Mouse (Mus musculus) retina, postnatal 7 days (tissue): ENCODE data around the gene Ripor2.

Experiments
- DNase-seq: peaks from one replicate; pipeline ENCODE4 v3.0.0-alpha.2; 2012; ENCODE audit warnings: low read depth, low spot score

Ripor2 gene

DNA sequence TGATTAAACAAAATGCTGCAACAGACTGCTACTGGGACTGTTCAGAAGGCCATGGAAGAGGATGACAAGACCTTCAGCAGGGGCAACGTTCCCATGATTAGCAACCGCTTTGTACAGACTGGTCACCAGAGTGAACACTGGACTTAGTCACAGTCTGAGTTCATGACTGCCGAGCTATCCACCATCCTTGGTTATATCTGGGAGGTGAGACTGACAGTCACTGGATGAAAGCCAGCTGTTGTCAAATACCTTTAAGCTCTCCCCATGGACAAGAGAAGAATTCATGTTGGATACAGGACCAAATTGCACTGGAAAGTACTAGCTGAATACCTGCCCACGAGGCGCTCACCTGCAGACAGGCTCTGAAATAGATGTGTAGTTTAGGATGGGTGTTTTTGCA is 2.4 kb downstream of the Ripor2 start:
- DNase-seq = no peak

DNA sequence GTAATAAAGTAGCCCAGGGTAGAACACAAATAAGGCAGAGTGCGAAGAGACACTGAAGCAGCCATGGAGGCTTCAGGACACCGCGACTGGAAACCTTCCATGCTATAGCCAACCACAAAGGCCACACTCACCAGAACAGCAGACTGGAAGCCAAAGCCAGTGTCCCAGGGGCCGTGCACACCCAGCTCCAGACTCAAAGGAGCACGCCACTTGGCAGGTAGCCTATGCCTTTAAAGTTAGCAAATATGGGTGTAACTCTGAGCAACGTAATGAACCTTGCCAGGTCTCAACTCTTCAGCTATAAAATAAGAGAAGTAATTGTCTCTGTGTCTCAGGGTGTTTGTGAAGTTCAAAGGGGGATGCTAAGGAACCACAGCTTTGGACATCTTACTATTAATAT is 2.9 kb downstream of the Ripor2 start:
- DNase-seq = no peak

DNA sequence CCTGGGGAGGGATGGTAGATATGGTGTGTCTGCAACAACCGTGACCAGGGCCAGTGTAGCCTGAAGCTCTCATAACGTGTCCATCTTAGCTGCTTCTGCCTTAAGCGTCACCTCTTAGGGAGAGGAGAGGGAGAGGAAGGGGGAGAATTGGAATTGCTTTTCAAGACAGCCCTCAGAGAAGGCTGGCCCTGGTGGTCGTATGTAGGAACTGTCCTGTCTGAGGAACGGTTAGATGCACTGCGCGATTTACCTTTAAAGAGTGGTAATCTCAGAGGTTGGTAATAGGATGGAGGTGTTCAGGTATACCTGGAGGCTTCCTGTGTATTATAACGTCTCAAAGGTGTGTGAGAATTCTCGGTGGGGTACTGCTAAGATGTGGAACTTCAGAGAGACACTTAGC is 3.4 kb downstream of the Ripor2 start:
- no peak for DNase-seq

DNA sequence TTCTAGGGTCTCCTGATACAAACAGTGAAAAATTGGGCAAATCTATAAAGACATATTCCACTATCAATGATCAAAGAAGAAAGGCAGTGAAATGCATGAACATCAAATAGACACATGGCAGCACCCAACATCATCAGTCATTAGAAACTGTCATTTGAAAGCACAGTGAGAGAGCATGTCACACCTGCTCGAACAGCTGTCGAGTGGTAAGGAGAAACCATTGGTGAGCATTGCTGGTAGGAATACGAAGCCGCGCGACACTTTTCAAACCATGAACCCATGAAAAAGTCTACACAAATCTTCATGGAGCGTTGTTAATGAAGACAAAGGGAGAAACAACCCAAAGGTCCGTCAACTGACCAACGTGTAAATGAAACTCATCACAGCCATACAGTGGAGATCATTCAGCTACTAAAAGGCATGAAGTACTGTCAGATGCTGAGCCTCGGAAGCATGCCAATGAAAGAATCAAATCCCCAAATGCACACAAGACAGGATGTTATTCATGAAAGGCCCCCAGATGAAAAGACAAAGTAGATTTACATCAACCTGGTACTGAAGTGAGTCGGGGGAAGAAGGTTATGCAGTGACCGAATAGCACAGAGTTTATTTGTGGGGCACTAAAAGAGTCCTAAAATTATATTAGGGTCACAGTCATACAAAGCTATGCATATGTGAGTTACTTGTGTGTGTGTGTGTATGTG is 5.4 kb downstream of the Ripor2 start:
- DNase-seq = no peak

DNA sequence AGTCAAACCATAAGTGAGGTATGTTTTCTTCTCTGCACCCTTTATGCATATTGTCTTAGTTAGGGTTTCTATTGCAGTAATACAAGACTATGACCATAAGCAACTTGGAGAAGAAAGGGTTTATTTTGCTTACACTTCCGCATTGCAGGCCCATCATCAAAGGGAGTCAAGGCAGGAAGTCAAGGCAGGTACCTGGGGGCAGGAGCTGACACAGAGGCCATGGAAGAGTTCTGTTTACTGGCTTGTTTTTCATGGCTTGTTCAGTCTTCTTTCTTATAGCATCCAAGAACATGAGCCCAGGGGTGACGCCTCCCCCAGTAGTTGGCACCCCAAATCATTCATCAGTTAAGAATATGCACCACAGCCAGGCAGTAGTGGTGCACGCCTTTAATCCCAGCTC is 6.6 kb downstream of the Ripor2 start:
- no peak for DNase-seq

DNA sequence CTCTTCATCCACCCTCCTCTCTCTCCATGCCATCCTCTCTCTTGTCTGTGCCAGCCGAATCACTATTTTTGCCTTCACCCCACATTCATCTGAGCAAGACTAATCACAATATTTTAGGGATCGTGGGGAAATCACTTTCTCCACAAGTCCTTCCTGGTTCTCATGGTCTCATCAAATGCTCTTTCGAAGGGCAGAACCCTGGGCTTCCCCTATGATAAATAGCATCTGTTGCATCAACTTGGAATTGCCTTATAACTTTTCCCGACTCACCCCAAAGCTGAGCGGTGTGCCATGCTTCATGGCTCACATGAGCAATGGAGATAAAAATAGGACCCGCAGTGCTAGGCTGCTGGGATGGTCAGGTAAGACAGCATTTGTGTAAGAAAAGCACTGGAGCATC is 9.7 kb downstream of the Ripor2 start:
- no peak for DNase-seq

DNA sequence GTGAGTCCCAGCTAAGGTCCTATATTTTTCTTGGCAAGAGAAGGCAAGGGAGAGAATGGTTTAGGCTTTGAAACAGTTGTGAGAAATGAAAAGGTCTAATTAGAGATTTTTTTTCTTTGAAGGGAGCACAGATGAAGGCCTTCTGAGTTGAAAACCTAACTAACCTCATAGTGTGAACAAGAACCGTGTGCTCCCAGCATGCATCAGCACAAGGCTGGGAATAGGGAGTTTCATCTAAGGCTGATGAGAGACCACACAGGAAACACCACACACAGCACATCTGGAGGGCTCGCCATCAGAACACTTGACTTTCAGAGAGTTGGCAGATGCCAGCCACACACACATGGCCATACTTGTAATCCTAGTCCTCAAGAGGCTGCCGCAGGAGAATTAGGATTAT is 12.3 kb downstream of the Ripor2 start:
- DNase-seq = no peak

DNA sequence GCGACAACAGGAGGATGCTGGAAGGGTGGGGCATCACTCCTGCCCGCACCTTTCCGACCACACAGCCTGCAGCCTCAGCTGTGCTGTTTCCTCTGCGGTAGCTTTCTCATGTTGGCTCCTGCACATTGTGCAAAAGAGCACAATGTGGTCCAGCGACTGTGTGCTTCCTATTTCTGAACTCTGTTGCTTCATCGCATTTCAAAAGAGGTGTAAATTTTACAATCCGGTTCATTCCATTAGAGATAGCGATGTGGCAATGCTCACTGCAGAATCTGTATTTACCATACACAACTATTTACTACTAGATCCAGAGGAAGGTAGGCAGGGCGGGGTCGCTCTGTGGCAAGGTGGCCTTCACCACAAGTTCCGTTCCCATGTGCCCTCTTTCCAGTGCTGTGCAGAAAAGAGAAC is 17.6 kb downstream of the Ripor2 start:
- DNase-seq = no peak

DNA sequence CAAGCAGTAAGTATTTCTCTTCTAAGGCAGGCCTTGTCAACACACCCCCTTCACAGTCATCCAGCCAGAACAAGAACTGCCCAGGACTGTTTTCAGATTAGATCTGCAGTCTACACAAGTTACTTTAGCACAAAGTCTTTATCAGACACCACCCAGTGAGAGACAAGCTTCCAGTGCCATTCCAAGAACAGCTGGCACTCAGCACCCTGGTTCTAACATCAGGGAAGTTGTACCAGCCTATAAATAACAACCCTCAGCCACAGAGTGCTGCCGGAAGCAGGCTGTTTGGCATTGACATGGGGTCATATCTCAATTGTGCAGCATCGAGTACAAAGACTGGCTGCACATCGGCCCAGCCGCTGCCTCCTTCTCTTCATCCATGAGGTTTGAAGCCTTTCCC is 21.0 kb downstream of the Ripor2 start:
- no peak for DNase-seq

DNA sequence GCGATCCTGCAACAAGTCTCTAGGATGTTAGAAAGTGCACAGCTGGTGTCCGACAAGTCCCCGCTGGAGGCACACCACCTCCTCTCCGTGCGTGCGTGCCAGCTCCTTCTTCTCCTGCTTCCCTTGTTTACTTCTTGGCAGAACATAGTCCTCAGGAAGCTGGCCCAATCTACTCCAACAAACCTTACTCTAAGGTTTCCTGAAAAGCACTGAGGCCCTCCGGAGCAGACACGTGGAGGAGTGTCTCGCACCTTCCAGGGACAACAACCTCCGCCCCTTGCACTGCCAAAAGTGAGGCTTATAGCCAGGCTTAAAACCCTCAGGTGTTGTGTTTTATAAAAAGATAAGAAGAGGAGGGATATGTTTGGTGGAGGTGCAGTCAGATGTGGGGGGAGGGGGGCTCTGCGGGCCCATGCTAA is 21.6 kb downstream of the Ripor2 start:
- no peak for DNase-seq

DNA sequence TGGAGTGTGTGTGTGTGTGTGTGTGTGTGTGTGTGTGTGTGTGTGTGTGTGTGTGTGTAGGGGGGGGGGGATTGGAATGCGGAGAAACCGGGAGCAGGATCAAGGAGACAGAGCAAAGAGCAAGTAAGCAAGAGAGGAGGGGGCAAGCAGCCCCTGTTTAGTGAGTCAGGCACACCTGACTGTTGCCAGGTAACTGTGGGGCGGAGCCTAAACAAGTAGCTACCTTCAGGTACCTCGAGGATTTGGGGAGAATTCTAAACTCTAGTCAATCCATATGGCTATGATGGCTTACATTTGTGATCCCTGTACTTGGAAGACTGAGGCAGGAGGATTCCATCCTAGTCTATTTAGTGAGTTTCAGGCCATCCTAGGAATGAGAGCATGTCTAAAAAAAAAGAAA is 22.1 kb downstream of the Ripor2 start:
- DNase-seq = no peak

DNA sequence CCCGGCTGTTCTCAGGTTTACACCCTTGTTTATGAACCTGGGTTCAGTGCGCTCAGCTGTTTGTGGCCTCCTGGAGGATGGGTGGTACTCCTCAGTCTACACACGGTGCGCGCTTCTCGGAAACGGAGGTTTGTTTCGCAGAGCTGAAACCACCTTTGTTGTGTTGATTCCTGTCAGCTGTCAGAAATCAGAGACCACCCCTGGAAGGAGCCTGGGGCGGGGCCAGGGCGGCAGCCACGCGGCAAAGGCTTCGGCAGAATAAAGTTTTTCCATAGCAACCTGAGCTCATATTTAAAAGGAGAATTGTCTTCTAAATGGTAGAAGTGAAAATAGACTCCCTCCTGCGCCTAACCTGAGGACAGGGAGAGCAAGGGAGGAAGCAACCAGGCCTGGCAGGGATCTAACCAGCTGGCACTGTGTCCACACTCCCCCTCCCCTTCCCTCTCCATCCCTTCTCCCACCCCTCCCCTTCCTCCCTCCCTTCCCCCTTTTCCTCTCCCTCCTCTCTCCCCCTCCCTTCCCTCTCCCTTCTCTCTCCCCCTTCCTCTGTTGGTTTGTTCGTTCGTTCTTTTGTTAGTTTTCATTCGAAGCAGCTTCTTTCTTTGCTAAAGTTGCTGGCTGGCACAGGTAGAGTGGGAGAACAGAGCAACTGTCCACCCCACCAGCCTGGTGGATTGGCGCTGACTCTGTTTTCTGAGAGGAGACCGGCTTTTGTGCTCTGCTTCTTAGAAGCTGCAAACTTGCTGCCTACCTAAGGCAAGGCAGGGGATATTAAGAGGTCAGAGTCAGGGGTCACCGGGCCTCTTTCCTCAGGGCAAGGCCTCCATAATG is 23.0 kb downstream of the Ripor2 start:
- DNase-seq = no peak

DNA sequence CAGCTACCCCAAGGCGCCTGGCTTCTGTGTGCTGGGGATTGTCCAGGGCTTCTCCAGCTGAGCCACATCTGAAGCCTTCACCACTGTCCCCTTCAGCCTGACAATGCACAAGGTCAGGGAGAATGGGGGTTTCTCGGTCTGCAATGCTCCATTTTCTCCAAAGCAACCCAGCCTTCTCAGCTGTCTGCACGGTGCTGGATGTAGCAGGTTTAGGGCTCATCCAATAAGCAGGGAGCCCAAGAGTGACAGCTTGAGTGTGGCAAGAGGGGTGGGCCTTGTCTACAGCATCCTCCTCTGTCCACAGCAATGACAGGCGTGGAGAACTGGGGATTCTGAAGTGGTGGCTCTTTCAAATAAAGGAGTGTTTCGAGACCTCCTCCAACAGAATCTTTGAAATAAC is 23.8 kb downstream of the Ripor2 start:
- no peak for DNase-seq

DNA sequence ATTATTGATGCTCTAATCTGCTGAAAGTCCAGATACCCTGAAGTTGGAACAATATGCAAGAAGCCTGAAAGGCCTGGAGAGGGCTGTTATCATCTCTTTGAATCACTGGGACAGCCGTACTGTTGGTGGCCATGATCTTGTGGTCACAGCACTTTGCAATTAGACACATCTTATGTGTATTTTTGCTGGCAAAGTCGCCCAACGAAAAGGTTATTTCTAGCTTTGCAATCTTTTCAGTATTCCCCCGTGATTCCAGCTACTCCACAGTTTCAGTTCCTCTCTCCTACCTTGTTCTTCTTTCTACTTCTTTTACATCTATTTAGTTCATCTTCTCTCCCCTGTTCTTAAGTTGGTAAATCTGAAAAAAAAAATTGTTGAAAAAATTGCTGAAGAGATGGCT is 26.0 kb downstream of the Ripor2 start:
- DNase-seq = no peak

DNA sequence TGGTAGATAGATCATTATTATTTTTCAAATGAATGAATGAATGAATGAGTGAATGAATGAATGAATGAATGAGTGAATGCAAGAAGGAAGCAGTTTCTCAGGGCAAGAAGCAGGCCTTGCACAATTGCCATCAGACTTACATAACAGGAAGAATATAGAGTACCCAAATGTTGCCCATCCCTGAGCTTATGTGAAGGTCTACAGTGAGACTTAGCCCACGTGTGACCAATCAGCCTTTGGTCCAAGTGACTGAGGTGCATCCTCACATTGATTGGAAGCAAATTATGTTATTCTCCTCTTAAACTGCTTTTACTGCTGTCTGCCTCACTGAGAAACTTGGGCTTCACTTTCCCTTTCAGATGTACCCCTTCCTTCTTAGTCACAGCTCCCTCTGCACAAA is 26.7 kb downstream of the Ripor2 start:
- no peak for DNase-seq

DNA sequence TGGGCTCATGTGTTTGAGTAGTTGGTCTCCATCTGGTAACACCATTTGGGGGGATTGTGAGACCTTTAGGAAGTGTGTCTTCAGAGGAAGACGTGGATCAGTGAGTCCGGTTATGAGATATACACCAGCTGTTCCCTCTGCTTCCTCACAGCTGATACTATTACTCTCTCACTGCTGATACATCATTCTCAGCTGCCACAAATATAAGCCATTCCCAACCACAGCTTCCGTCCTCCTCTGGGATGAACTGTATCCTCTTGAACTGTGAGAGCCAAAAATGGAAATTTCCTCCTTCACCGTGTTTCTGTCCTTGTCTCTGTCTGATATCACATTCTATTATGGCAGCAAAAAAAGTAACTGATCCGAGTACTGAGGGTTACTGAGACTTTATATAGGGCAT is 28.9 kb downstream of the Ripor2 start:
- DNase-seq = no peak

DNA sequence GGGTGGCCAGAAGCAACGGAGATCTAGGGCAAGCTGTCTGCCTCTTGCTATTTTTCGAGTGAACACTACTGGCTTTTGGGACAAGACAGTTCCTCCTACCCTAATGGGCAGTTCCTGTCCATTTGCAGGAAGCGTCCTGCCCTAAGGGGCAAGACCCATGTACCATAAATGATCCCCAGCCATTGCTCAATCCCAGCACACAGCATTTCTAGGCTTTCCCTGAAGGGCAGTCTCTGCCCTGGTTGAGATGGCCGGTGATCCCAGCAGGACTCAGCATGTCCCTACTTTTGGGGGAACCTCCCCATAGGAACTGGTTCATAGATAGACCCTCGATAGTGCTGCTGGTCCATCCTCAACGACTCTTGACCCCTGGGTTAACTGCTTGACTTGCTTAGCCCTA is 31.0 kb downstream of the Ripor2 start:
- no peak for DNase-seq

DNA sequence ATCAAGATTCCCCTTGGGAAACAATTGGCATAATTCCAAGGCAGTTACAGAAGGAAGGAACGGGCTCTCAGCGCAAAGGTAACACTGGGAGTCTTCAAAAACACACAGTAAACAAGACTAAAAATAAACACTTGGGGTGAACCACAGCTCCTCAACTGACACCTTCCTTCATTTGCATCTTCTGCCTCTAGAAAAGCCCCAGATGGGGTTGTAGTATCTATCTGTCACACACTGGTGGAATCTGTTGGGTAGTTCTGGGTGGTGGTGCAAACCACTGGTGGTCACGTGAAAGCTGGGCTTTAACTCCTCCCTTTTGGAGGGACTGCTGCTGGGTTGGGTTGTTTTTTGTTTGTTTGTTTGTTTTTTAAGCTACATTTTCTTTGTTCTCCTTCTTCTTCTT is 31.4 kb downstream of the Ripor2 start:
- no peak for DNase-seq

DNA sequence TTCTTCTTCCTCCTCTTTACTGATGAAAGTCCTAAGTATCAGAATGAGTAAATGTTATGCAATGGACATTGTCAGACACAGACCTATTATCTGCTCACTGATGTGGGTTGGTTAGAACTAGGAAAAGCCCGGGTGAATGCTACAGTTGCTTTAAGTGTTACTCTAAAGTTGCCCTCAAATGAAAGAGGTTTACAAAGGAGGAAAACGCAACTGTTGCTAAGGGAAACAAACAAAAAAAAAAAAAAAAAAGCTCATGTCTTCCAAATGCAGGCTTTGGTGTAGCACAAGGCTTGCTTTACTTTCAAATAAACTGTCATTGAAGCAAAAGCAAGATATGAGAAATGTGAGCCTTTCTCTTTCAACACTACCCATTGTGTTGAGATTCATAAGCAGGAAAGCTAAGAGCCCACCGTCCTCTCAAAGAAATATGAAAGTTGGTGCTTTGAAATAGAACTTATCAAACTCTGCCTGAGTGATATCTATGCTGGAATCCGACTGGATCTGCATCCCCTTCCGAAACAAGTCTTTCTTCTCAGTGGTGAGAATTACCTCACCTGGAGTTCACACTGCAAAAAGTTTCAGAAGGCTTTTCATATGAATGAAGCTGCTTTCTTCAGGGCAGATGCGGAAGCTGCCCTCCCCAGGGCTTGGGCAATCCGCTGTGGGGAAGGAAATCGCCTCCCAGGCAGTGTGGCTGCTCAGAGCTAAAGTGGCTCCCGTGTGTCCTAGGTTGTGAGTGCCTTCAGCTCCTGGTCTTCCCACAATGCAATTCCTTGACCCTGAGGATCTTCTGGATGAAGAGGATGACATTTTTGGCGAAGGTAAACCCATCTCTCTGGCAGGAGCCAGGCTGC is 32.2 kb downstream of the Ripor2 start:
- DNase-seq = no peak

DNA sequence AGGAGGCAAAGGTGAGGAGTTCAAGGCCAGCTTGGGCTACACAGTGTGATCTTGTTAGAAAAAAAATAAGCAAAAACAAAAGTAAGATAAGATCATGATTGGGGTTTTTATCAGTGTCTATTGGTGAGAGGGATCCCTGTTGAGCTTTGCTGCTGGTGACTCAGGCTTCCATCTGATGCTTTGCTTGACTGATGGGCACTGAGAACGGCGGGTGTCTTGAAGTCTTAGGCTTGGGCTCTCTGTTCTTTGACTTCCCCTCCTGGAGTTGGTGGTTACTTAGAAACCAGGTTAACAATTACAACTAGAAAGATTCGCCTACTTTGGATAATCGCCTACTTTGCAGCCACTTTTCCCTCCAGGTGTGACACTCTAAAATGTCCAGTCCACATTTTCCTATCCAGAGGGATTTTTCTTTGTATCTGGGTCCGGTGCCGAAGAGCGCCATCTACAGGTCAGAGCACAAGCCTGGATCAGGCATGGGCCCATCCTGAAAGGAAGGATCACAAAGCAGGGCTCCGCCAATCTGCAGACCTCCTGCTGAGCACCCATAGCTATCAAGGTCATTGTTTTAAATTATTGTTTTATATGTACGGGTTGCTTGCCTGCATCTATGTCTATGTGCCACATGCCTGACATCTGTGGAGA is 34.1 kb downstream of the Ripor2 start:
- no peak for DNase-seq

DNA sequence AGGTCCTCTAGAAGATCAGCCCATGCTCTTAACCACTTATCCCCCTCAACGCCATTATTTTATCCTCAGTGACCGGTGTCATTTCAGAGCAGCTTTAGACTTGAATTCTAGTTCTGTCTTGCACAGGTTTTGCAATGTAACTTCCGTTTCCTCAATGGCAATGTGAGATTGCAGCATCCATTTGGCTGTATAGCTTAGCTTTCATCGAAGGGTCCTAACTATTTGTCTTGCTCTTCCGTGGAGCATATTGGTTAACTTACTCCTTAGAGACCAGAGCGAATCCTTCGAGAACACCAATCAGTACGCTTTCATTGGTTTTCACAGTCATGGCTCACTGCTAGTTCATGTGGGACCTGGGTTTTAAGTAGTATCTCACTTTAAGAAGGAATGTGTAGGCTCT is 34.7 kb downstream of the Ripor2 start:
- no peak for DNase-seq
